Mouse (Mus musculus): ENCODE measurements around the gene St6galnac5. TPM values are rescaled to one million over a fixed set of nuclear protein-coding genes. Genes with fewer than 3 reads are reported as not detected.

St6galnac5 gene
- polyA plus RNA-seq, 1 experiment from 2014 or later = 0.12 TPM

- WGBS = 69% methylated on average over 10 of the region's 10 CpGs
- no peaks in the 10 kb centered on the region for H3K9me3 ChIP-seq (ENCODE audit: control insufficient read depth, low read length)
- H3K4me2 ChIP-seq (ENCODE audit: low read length) = no peak overlapping the region
Observed at GRCm38 (mm10) chr3:152961855-152962376, 20.1 kb downstream of the St6galnac5 start.

GRCm38 (mm10) chr3:152958358-152959150, 23.5 kb downstream of the St6galnac5 start:
- Histone ChIP-seq H3K4me3 (ENCODE audit: control insufficient read depth in 1 of 2, insufficient read depth in 1 of 2, low read depth in 1 of 2, low read length in 2 of 2) (no peak overlapping the region), H3K9ac (ENCODE audit: low read length) (no peak overlapping the region), H3K4me1 (ENCODE audit: control insufficient read depth in 2 of 2, insufficient read depth in 2 of 2, low read length in 2 of 2) (no peaks in the 10 kb centered on the region), H3K36me3 (ENCODE audit: control insufficient read depth, insufficient read depth, low read length) (no peaks in the 10 kb centered on the region), H3K9me3 (ENCODE audit: control insufficient read depth, low read length) (no peaks in the 10 kb centered on the region), H3K27ac (replicated peaks in 1 of 2; ENCODE audit: control insufficient read depth in 1 of 2, insufficient read depth in 1 of 2, low read depth in 2 of 2, low read length in 2 of 2) (no peak overlapping the region), H3K27me3 (ENCODE audit: control insufficient read depth, insufficient read depth, low read length) (no peaks in the 10 kb centered on the region), H3K4me2 (ENCODE audit: low read length) (no peak overlapping the region)
- ATAC-seq (ENCODE audit: insufficient number of reproducible peaks, insufficient read depth, low FRiP score, low read depth) = no peak
- WGBS = 54% methylated on average over 11 of the region's 11 CpGs

More at GRCm38 (mm10) chr3:152961855-152962376, 20.1 kb downstream of the St6galnac5 start:
- no peaks in the 10 kb centered on the region for H3K27me3 ChIP-seq (ENCODE audit: control insufficient read depth, insufficient read depth, low read length)
- H3K4me1 ChIP-seq (ENCODE audit: control insufficient read depth in 2 of 2, insufficient read depth in 2 of 2, low read length in 2 of 2) = no peaks in the 10 kb centered on the region
- no peak overlapping the region for H3K27ac ChIP-seq (replicated peaks in 1 of 2; ENCODE audit: control insufficient read depth in 1 of 2, insufficient read depth in 1 of 2, low read depth in 2 of 2, low read length in 2 of 2)
- no peaks in the 10 kb centered on the region for H3K36me3 ChIP-seq (ENCODE audit: control insufficient read depth, insufficient read depth, low read length)
- no peak overlapping the region for H3K9ac ChIP-seq (ENCODE audit: low read length)
- ATAC-seq (ENCODE audit: insufficient number of reproducible peaks, insufficient read depth, low FRiP score, low read depth) = no peak
- H3K4me3 ChIP-seq (ENCODE audit: control insufficient read depth in 1 of 2, insufficient read depth in 1 of 2, low read depth in 1 of 2, low read length in 2 of 2) = no peak overlapping the region

- H3K9ac ChIP-seq (ENCODE audit: low read length) = no peak overlapping the region
- H3K9me3 ChIP-seq (ENCODE audit: control insufficient read depth, low read length) = no peaks in the 10 kb centered on the region
- H3K4me2 ChIP-seq (ENCODE audit: low read length) = no peak overlapping the region
- H3K4me3 ChIP-seq (ENCODE audit: control insufficient read depth in 1 of 2, insufficient read depth in 1 of 2, low read depth in 1 of 2, low read length in 2 of 2) = no peak overlapping the region
- H3K36me3 ChIP-seq (ENCODE audit: control insufficient read depth, insufficient read depth, low read length) = no peaks in the 10 kb centered on the region
- 64% methylated on average over 4 of the region's 4 CpGs for WGBS
- H3K27ac ChIP-seq (replicated peaks in 1 of 2; ENCODE audit: control insufficient read depth in 1 of 2, insufficient read depth in 1 of 2, low read depth in 2 of 2, low read length in 2 of 2) = no peak overlapping the region
- H3K27me3 ChIP-seq (ENCODE audit: control insufficient read depth, insufficient read depth, low read length) = no peaks in the 10 kb centered on the region
- no peaks in the 10 kb centered on the region for H3K4me1 ChIP-seq (ENCODE audit: control insufficient read depth in 2 of 2, insufficient read depth in 2 of 2, low read length in 2 of 2)
- ATAC-seq (ENCODE audit: insufficient number of reproducible peaks, insufficient read depth, low FRiP score, low read depth) = no peak
Observed at GRCm38 (mm10) chr3:152956771-152957170, 25.3 kb downstream of the St6galnac5 start.

- H3K4me3 ChIP-seq (ENCODE audit: control insufficient read depth in 1 of 2, insufficient read depth in 1 of 2, low read depth in 1 of 2, low read length in 2 of 2) = no peak overlapping the region
- no peaks in the 10 kb centered on the region for H3K4me1 ChIP-seq (ENCODE audit: control insufficient read depth in 2 of 2, insufficient read depth in 2 of 2, low read length in 2 of 2)
- H3K9ac ChIP-seq (ENCODE audit: low read length) = no peak overlapping the region
- H3K4me2 ChIP-seq (ENCODE audit: low read length) = no peak overlapping the region
- H3K36me3 ChIP-seq (ENCODE audit: control insufficient read depth, insufficient read depth, low read length) = no peaks in the 10 kb centered on the region
- peaks cover under 1% of the 10 kb centered on the region; the same call in 1 of the 2 replicates for H3K9me3 ChIP-seq (ENCODE audit: control insufficient read depth, low read length)
- 53% methylated on average over 5 of the region's 5 CpGs for WGBS
- ATAC-seq (ENCODE audit: insufficient number of reproducible peaks, insufficient read depth, low FRiP score, low read depth) = no peak
- no peaks in the 10 kb centered on the region for H3K27me3 ChIP-seq (ENCODE audit: control insufficient read depth, insufficient read depth, low read length)
- H3K27ac ChIP-seq (replicated peaks in 1 of 2; ENCODE audit: control insufficient read depth in 1 of 2, insufficient read depth in 1 of 2, low read depth in 2 of 2, low read length in 2 of 2) = no peak overlapping the region
Observed at GRCm38 (mm10) chr3:152956038-152956437, 26.0 kb downstream of the St6galnac5 start.

- H3K9me3 ChIP-seq (ENCODE audit: control insufficient read depth, low read length) = peaks cover 3% of the 10 kb centered on the region; the same call in 1 of the 2 replicates
- no peak overlapping the region for H3K9ac ChIP-seq (ENCODE audit: low read length)
- 65% methylated on average over 11 of the region's 11 CpGs for WGBS
- no peak overlapping the region for H3K4me3 ChIP-seq (ENCODE audit: control insufficient read depth in 1 of 2, insufficient read depth in 1 of 2, low read depth in 1 of 2, low read length in 2 of 2)
- no peaks in the 10 kb centered on the region for H3K27me3 ChIP-seq (ENCODE audit: control insufficient read depth, insufficient read depth, low read length)
- no peak overlapping the region for H3K4me2 ChIP-seq (ENCODE audit: low read length)
- ATAC-seq (ENCODE audit: insufficient number of reproducible peaks, insufficient read depth, low FRiP score, low read depth) = no peak
- no peaks in the 10 kb centered on the region for H3K36me3 ChIP-seq (ENCODE audit: control insufficient read depth, insufficient read depth, low read length)
- H3K4me1 ChIP-seq (ENCODE audit: control insufficient read depth in 2 of 2, insufficient read depth in 2 of 2, low read length in 2 of 2) = no peaks in the 10 kb centered on the region
- H3K27ac ChIP-seq (replicated peaks in 1 of 2; ENCODE audit: control insufficient read depth in 1 of 2, insufficient read depth in 1 of 2, low read depth in 2 of 2, low read length in 2 of 2) = no peak overlapping the region
Observed at GRCm38 (mm10) chr3:152951634-152952545, 30.2 kb downstream of the St6galnac5 start.

GRCm38 (mm10) chr3:152950914-152951313, 31.1 kb downstream of the St6galnac5 start:
- Histone ChIP-seq H3K4me2 (ENCODE audit: low read length) (no peak overlapping the region), H3K36me3 (ENCODE audit: control insufficient read depth, insufficient read depth, low read length) (no peaks in the 10 kb centered on the region), H3K27me3 (ENCODE audit: control insufficient read depth, insufficient read depth, low read length) (no peaks in the 10 kb centered on the region), H3K9ac (ENCODE audit: low read length) (no peak overlapping the region), H3K27ac (replicated peaks in 1 of 2; ENCODE audit: control insufficient read depth in 1 of 2, insufficient read depth in 1 of 2, low read depth in 2 of 2, low read length in 2 of 2) (no peak overlapping the region), H3K4me1 (ENCODE audit: control insufficient read depth in 2 of 2, insufficient read depth in 2 of 2, low read length in 2 of 2) (no peaks in the 10 kb centered on the region), H3K9me3 (ENCODE audit: control insufficient read depth, low read length) (peaks cover 3% of the 10 kb centered on the region; the same call in 1 of the 2 replicates), H3K4me3 (ENCODE audit: control insufficient read depth in 1 of 2, insufficient read depth in 1 of 2, low read depth in 1 of 2, low read length in 2 of 2) (no peak overlapping the region)
- no peak for ATAC-seq (ENCODE audit: insufficient number of reproducible peaks, insufficient read depth, low FRiP score, low read depth)
- 88% methylated on average over 9 of the region's 9 CpGs for WGBS

- Histone ChIP-seq H3K4me2 (ENCODE audit: low read length) (no peak overlapping the region), H3K27me3 (ENCODE audit: control insufficient read depth, insufficient read depth, low read length) (no peaks in the 10 kb centered on the region), H3K27ac (replicated peaks in 1 of 2; ENCODE audit: control insufficient read depth in 1 of 2, insufficient read depth in 1 of 2, low read depth in 2 of 2, low read length in 2 of 2) (no peak overlapping the region), H3K9me3 (ENCODE audit: control insufficient read depth, low read length) (peaks cover 3% of the 10 kb centered on the region; the same call in 1 of the 2 replicates), H3K4me3 (ENCODE audit: control insufficient read depth in 1 of 2, insufficient read depth in 1 of 2, low read depth in 1 of 2, low read length in 2 of 2) (no peak overlapping the region), H3K36me3 (ENCODE audit: control insufficient read depth, insufficient read depth, low read length) (no peaks in the 10 kb centered on the region), H3K9ac (ENCODE audit: low read length) (no peak overlapping the region), H3K4me1 (ENCODE audit: control insufficient read depth in 2 of 2, insufficient read depth in 2 of 2, low read length in 2 of 2) (no peaks in the 10 kb centered on the region)
- WGBS = 73% methylated on average over 5 of the region's 5 CpGs
- ATAC-seq (ENCODE audit: insufficient number of reproducible peaks, insufficient read depth, low FRiP score, low read depth) = no peak
Observed at GRCm38 (mm10) chr3:152950299-152950698, 31.7 kb downstream of the St6galnac5 start.

Measured in heart, embryonic 14.5 days (tissue).